Mouse (Mus musculus): Measurements from ENCODE around the gene Gm17455.

The Gm17455 gene

GRCm38 (mm10) chr10:60422756-60423155, 23.2 kb downstream of the Gm17455 start:
- no peak for DNase-seq

DNA sequence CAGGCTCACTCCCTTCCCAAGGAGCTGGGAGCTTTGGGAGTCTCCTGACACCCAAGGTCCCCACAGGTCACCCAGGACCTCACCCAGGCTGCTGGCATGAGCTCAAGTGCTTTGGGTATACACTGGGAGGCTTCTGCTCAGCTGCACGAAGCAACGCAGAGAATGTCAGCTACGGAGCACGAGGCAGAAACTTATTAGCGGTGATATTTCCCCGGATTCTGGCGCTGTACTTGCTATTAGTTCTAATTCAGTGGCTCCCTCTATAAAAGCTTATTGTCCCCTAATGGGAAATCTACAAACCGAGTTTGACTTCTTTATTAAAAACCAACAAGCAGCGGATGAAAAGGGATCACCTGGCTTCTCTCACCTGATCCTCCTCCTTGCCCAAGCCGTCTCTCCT, 30.5 kb downstream of the Gm17455 start:
- DNase-seq, result no peak

- DNase-seq, result no peak
Measured at GRCm38 (mm10) chr10:60430591-60430990, 31.1 kb downstream of the Gm17455 start.

DNA sequence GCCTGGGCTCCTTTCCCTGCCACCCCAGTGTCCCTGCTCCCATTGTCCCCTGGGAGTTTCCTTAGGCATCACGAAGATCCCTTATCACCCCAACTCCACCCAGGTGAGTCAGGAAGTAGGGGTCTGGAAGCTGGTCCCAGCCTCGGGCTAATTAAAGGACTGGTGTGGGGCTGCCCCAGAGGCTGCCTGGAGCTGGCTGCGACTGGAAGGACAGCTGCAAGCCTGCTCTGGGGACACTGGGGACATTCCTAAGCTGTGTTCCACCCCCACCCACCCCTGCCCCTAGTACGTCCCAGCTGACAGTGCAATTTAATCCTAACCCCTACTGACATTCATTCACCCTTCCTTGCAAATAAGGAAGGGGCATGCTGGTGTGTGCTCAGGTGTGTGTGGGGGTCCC, 33.2 kb downstream of the Gm17455 start:
- DNase-seq, result no peak

GRCm38 (mm10) chr10:60442321-60442720, 42.8 kb downstream of the Gm17455 start:
- DNase-seq, result no peak

- no peak for DNase-seq
Measured at GRCm38 (mm10) chr10:60443078-60443477, 43.6 kb downstream of the Gm17455 start.

DNA sequence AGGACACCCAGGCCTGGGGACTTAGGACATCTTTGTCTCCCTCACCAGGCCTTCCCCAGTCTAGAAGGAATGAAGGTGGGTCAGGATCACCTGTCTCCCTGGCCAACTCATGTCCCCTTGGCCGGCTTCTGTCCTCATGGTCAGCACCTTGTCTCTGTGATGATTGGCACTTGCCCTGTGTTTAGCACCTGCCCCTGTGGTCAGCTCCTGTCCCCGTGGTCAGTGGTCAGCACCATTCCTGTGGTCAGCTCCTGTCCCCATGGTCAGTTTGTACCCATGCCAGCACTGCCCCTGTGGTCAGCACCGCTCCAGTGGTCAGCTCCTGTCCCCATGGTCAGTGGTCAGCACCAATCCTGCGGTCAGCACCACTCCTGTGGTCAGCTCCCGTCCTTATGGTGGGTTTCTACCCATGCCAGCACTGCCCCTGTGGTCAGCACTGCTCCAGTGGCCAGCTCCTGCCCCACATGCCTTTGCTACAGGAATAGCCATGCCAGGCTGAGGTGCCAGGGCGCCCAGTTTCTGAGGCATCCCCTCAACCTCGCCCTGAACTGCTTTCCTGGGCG, 45.6 kb downstream of the Gm17455 start:
- no peak for DNase-seq

- DNase-seq, result no peak
Measured at GRCm38 (mm10) chr10:60447186-60447585, 47.7 kb downstream of the Gm17455 start.
